Mouse (Mus musculus) lung, embryonic 14.5 days (tissue): ENCODE measurements around the gene Wls. TPM values are rescaled to one million over a fixed set of nuclear protein-coding genes. Genes with fewer than 3 reads are reported as not detected.

Experiments used
- ATAC-seq: fragments of 200-750 bp; cut with Nextera tagmentation; 2 replicates; pipeline ENCODE4 v1.8.0; 2017; ENCODE audit warnings: mild to moderate bottlenecking, moderate TSS enrichment, moderate library complexity; ENCODE audit not compliant: insufficient read depth
- DNase-seq: peaks from one replicate; pipeline ENCODE4 v3.0.0-alpha.2; 2015
- H3K27ac ChIP-seq: fragments of 300-500 bp; sonication (generic); 2 replicates; pipeline ENCODE4 v1.5.1; 2014; ENCODE audit warnings: low read depth, mild to moderate bottlenecking, moderate library complexity
- H3K27me3 ChIP-seq: fragments of 300-500 bp; sonication (generic); 2 replicates; pipeline ENCODE4 v1.6.1; 2014; ENCODE audit warnings: low read length, control low read depth; ENCODE audit not compliant: insufficient read depth
- H3K36me3 ChIP-seq: fragments of 300-500 bp; sonication (generic); 2 replicates; pipeline ENCODE4 v1.6.1; 2014; ENCODE audit warnings: control low read depth; ENCODE audit not compliant: insufficient read depth
- H3K4me1 ChIP-seq: fragments of 300-500 bp; sonication (generic); 2 replicates; pipeline ENCODE4 v1.6.1; 2014; ENCODE audit warnings: antibody characterized with exemption, control low read depth; ENCODE audit not compliant: insufficient read depth
- H3K4me2 ChIP-seq: fragments of 300-500 bp; sonication (generic); 2 replicates; pipeline ENCODE4 v1.6.1; 2014; ENCODE audit warnings: mild to moderate bottlenecking
- H3K4me3 ChIP-seq: fragments of 300-500 bp; sonication (generic); 2 replicates; pipeline ENCODE4 v1.5.1; 2014; ENCODE audit warnings: low read depth, low read length
- H3K9ac ChIP-seq: fragments of 300-500 bp; sonication (generic); 2 replicates; pipeline ENCODE4 v1.6.1; 2014
- H3K9me3 ChIP-seq: fragments of 300-500 bp; sonication (generic); 2 replicates; pipeline ENCODE4 v1.6.1; 2016; ENCODE audit warnings: low read depth, low read length, control low read depth
- CTCF ChIP-seq: IDR thresholded peaks from 2 replicates; pipeline ENCODE4 v1.5.1; 2016; ENCODE audit warnings: antibody characterized with exemption, low read depth
- WGBS: fragments of 180-500 bp; shearing (Covaris S2); extraction: QIAGEN DNeasy Blood & Tissue Kit; methylation state at CpG from one replicate; pipeline ENCODE4 v1.1.7; 2014; 5-methylcytosine and 5-hydroxymethylcytosine counted together
- polyA plus RNA-seq: library from polyadenylated mRNA; unstranded; fragments of >200 nt; fragmentation: Nextera tagmentation; extraction: Ambion mirVana; gene quantifications from 2 replicates; pipeline ENCODE4 v1.2.1, GENCODE M21; 2014

Gene Wls
- 153 and 167 TPM in 2 replicates for polyA plus RNA-seq

DNA sequence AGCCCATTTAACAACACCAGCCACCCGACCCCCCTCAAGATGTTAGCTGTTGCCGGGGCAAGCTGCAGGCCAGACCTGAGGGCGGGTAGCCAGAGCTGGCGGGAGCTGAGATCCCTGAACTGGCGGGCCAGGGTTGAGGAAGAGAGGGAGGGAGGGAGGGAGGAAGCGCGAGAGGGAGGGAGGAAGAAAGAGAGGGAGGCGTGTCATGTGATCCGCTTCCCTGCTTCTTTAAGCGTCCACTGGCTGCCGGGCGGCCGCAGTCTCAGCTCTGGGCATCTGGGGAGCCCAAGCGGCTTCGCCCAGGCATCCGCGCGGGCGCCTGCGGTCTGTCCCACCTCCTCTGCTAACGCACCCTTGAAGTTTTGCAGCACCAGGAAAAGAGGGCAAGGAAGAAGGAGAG lies at the start of gene Wls:
TSS of gene Wls (plus strand) at position 192 of the 400 bp plus-strand sequence.
- TF ChIP-seq CTCF, result no peak
- Histone ChIP-seq H3K9ac (peak within 1 kb of the TSS; percentile 78), H3K4me3 (peak within 1 kb of the TSS; percentile 58), H3K27ac (peak within 1 kb of the TSS; percentile 94), H3K27me3 (no peaks in the 10 kb centered on the region), H3K4me2 (peak within 1 kb of the TSS; percentile 81), H3K9me3 (no peaks in the 10 kb centered on the region), H3K36me3 (no peaks in the 10 kb centered on the region), H3K4me1 (0 out of 2 replicates have a peak, but pooled peaks cover 3% of the 10 kb centered on the region)
- WGBS, result under 1% methylated on average over 19 of the region's 21 CpGs
- DNase-seq (peak; percentile 86), ATAC-seq (peak; percentile 94)

DNA sequence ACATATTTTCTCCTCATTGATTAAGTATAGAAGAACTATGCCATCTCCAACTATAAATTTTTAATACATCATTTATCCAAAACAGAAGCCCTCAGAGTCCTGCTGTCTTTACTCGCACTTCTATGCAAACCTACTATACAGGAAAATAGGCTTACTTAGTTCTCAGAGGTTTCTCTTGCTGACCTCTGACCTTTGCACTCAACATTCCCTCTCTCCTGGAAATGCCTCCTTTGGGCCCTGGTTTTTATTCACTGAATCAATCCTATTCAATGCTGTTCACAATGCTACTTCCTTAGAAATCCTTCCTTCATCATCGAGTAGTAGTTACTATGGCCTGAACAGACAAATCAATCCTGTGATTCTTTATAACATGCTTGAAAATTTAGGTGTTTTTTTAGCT lies 49.7 kb upstream of the Wls start:
- 70% methylated on average over 2 of the region's 2 CpGs for WGBS
- Histone ChIP-seq H3K4me1 (no peaks in the 10 kb centered on the region), H3K9ac (no peak overlapping the region), H3K9me3 (no peaks in the 10 kb centered on the region), H3K27me3 (no peaks in the 10 kb centered on the region), H3K4me2 (no peak overlapping the region), H3K36me3 (no peaks in the 10 kb centered on the region), H3K4me3 (no peak overlapping the region), H3K27ac (no peak overlapping the region)
- no peak for TF ChIP-seq CTCF
- DNase-seq, result no peak
- ATAC-seq, result no peak

DNA sequence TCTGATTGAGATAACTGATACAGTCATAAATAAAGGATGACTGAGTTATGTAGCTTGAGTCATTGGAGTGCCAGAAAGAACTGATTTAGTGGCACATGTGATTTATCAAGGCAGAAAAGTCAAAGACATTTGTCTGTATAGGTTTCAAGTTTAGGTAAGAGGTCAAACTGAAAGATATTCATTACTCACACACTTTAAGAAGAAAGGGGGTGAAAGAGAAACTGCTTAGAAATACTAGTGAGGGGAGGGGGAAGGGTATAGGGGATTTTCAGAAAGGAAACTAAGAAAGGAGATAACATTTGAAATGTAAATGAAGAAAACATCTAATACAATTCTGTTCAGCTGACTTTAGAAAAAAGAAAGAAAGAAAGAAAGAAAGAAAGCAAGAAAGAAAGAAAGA lies 7.9 kb upstream of the Wls start:
- no peak overlapping the region for H3K9ac ChIP-seq
- H3K4me3 ChIP-seq, result no peak overlapping the region
- no peak for ATAC-seq
- no peaks in the 10 kb centered on the region for H3K4me1 ChIP-seq
- no peak overlapping the region for H3K27ac ChIP-seq
- no peak for TF ChIP-seq CTCF
- H3K36me3 ChIP-seq, result no peaks in the 10 kb centered on the region
- DNase-seq, result no peak
- no peak overlapping the region for H3K4me2 ChIP-seq
- no peaks in the 10 kb centered on the region for H3K9me3 ChIP-seq
- no peaks in the 10 kb centered on the region for H3K27me3 ChIP-seq

DNA sequence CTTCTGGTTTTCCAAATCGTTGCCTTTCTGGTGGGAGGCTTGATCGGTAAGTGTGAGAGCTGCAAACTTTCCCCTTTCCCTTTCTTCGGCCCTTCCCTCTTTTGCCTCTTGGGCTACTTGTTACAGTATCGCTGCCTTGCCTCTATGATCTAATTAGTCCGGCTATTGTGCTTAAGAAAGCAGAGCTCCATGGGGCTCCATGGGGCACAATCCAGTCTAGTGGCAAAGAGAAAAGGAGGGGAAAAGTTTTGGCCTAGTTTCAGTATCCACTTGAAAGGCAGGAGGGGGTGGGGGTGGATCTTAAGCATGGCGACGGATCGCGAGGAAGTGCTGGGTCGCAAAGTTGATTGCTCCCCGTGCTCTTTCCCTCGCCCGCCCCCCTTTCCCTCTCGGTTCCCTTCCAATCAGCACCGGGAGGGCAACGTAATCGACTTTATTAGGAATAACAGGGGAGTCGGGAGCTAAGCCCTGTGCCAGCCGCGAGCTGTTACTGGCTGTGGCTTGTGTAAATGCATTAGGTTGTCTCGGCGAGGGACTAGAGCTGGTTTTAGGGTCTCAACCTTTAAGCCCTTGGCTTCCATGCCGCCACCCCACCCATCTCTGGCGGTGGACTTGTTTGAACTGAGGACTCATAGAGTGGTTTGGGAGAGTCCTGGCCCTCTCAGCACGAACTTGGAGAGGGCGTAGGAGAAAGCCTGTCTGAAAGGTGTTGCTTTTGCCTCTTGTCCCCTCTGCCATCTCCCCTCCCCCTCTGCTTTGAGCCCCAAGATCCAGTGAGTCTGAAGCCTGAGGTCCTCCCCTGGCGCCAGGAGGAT lies 737 bp downstream of the Wls start:
- no peak for TF ChIP-seq CTCF
- DNase-seq, result peak; percentile 79
- peak overlapping the region; percentile 78 for H3K9ac ChIP-seq
- 0 out of 2 replicates have a peak, but pooled peaks cover 3% of the 10 kb centered on the region for H3K4me1 ChIP-seq
- no peaks in the 10 kb centered on the region for H3K27me3 ChIP-seq
- no peaks in the 10 kb centered on the region for H3K36me3 ChIP-seq
- H3K9me3 ChIP-seq, result no peaks in the 10 kb centered on the region
- peak overlapping the region; percentile 81 for H3K4me2 ChIP-seq
- H3K4me3 ChIP-seq, result peak overlapping the region; percentile 58
- peak overlapping the region; percentile 94 for H3K27ac ChIP-seq
- peak; percentile 81 for ATAC-seq
- WGBS, result under 1% methylated on average over 27 of the region's 27 CpGs

DNA sequence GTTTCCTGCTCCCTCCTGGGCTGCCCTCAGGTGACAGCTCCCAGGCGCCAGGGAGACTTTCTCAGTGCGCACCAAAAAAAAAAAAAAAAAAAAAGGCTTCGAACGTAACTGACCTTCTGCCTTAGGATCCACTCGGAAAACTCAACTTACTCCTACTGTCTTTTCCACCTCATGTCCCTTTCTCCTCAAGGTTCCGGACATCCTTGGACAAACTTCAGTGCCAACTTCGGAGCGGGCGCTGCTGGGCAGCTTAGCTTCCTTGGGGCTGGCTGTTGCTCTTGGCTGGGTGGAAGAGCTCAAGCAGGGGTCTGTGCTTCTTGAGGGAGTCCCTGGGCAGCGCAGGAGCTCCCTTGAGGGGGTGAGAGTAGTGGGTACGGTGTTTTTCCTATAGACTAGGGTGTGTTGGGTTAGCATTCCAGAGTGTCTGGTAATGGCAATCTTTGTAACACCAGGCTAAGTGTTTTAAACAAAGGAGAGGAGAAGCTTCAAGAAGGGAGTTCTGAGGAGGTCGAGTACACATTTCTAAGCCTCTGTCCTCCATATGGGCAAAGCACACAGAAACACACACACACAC lies 1.4 kb downstream of the Wls start:
- under 1% methylated on average over 12 of the region's 12 CpGs for WGBS
- Histone ChIP-seq H3K27ac (peak overlapping the region; percentile 94), H3K9ac (peak overlapping the region; percentile 78), H3K36me3 (no peaks in the 10 kb centered on the region), H3K9me3 (no peaks in the 10 kb centered on the region), H3K27me3 (no peaks in the 10 kb centered on the region), H3K4me1 (0 out of 2 replicates have a peak, but pooled peaks cover 3% of the 10 kb centered on the region), H3K4me2 (peak overlapping the region; percentile 81), H3K4me3 (peak overlapping the region; percentile 58)
- ATAC-seq, result peak; percentile 26
- DNase-seq, result peak; percentile 53
- no peak for TF ChIP-seq CTCF

DNA sequence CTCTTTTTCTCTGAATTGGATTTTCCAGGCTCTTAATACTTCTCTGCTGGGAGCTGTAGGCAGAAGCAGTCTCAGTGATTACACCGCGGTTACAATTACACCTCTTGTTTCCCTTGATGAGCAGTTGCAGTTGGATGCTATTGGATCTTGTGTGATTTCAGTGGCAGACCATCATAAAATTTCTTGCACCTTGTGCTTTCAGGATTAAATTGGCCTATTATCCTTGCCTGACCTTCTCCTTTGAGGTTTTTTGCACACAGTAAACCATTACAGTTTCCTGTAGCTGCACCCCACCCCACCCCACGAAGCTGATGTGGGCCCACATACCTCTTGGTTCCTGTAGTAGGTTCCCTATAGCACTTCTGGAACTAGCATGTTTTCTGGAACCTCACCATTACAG lies 2.0 kb downstream of the Wls start:
- no peak for DNase-seq
- TF ChIP-seq CTCF, result no peak
- WGBS, result 10% methylated on average over 3 of the region's 3 CpGs
- Histone ChIP-seq H3K27ac (peak overlapping the region; percentile 94), H3K9ac (peak overlapping the region; percentile 78), H3K4me1 (0 out of 2 replicates have a peak, but pooled peaks cover 3% of the 10 kb centered on the region), H3K4me2 (peak overlapping the region; percentile 81), H3K27me3 (no peaks in the 10 kb centered on the region), H3K36me3 (no peaks in the 10 kb centered on the region), H3K4me3 (peak overlapping the region; percentile 58), H3K9me3 (no peaks in the 10 kb centered on the region)
- ATAC-seq, result no peak

DNA sequence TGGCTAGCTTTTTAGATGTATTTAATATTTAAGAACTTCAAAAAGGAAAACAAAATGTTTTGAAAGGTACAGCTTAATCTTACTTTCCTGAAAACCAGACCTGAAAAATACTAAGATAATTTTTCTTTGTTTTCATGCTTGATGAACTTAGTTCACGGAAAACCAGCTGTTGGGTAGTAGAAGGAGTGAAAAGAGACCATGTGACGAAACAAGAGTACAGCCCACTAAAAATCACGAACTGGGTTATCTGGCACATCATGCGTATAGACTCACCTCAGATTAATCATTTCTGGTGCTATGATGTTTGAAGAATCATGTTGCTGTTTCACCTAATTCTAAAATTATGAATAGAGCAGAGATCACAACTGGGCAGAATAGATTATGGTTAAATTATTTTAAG lies 3.7 kb downstream of the Wls start:
- WGBS, result 64% methylated on average over 4 of the region's 4 CpGs
- no peak for DNase-seq
- TF ChIP-seq CTCF, result no peak
- no peak overlapping the region for H3K9ac ChIP-seq
- H3K4me2 ChIP-seq, result no peak overlapping the region
- H3K4me3 ChIP-seq, result no peak overlapping the region
- H3K36me3 ChIP-seq, result no peaks in the 10 kb centered on the region
- no peaks in the 10 kb centered on the region for H3K27me3 ChIP-seq
- ATAC-seq, result no peak
- H3K9me3 ChIP-seq, result no peaks in the 10 kb centered on the region
- H3K4me1 ChIP-seq, result 0 out of 2 replicates have a peak, but pooled peaks cover 3% of the 10 kb centered on the region
- H3K27ac ChIP-seq, result no peak overlapping the region
